In the genomic region with DNA sequence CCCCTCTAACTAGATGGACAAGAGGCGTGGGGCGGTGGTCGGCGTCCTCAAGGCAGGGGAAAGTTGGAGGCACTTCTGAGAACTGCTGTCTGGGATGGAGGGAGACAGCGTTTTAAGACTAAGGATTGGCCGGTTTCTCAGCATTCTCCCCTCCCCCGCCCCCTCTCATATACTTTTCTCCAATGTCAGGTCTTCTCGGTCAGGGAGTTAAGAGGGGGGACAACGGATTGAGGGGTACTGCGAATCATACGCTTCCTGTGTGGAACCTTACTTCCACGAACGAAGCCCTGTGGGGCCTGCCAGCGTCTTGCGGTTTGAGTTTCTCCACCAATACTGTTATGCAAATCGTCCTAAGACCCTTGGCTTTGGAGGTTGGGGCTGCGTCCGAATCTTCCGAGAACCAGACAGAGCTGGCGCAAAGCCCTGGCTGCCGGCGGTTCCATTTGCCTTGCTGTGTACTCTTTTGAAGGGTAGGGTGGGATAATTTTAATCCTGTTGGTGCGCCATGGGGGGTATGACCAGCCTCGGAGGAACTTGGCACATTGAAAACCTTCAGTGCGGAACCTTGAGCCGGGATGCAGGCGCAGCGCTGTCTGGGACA, we compare ENCODE assay signal across 8 mouse cellular contexts. TPM values are rescaled to one million over a fixed set of nuclear protein-coding genes. Genes with fewer than 3 reads are reported as not detected.
DNase-seq lines count a peak whose midpoint lies in the region; ATAC-seq and TF ChIP-seq lines count a peak whose summit lies in the region.

No protein-coding gene starts in this region.

- peaks cover 0 to 4% of the 10 kb centered on the region in 2 experiments for H3K36me3 ChIP-seq in CH12.LX (replicated peaks in 1 of 2; ENCODE audit: control insufficient read depth in 1 of 2, insufficient read depth in 1 of 2, low read length in 1 of 2)
- H3K36me3 ChIP-seq in forebrain, embryonic 13.5 days (ENCODE audit: poor library complexity, severe bottlenecking), result no peaks in the 10 kb centered on the region
- H3K36me3 ChIP-seq in hindbrain, embryonic 11.5 days (ENCODE audit: control insufficient read depth, insufficient read depth, low read length), result no peaks in the 10 kb centered on the region
- no peaks in the 10 kb centered on the region for H3K36me3 ChIP-seq in limb, embryonic 14.5 days (ENCODE audit: control insufficient read depth, insufficient read depth, low read length)
- no peaks in the 10 kb centered on the region for H3K36me3 ChIP-seq in midbrain, embryonic 13.5 days
- H3K36me3 ChIP-seq in thymus, adult 2 months (ENCODE audit: control insufficient read depth, insufficient read depth, low read length), result no peaks in the 10 kb centered on the region

- no peaks in the 10 kb centered on the region for H3K27me3 ChIP-seq in CH12.LX (replicated peaks)
- H3K27me3 ChIP-seq in forebrain, embryonic 13.5 days, result peaks cover 28% of the 10 kb centered on the region
- H3K27me3 ChIP-seq in hindbrain, embryonic 11.5 days (ENCODE audit: control insufficient read depth, insufficient read depth, low read length), result peaks cover 22% of the 10 kb centered on the region
- peaks cover 22% of the 10 kb centered on the region for H3K27me3 ChIP-seq in limb, embryonic 14.5 days (ENCODE audit: control insufficient read depth, insufficient read depth, low read length)
- peaks cover 40% of the 10 kb centered on the region for H3K27me3 ChIP-seq in midbrain, embryonic 13.5 days
- H3K27me3 ChIP-seq in thymus, adult 2 months (ENCODE audit: control insufficient read depth, insufficient read depth, low read length), result no peaks in the 10 kb centered on the region

- peak overlapping the region; percentile 76 to 99 (median 93) for H3K4me3 ChIP-seq in CH12.LX (replicated peaks in 1 of 3; ENCODE audit: low read depth in 2 of 3, low read length in 2 of 3, poor library complexity in 1 of 3)
- H3K4me3 ChIP-seq in forebrain, embryonic 13.5 days, result peak overlapping the region; percentile 50
- H3K4me3 ChIP-seq in hindbrain, embryonic 11.5 days (ENCODE audit: low read depth, low read length), result peak overlapping the region; percentile 56
- peak overlapping the region; percentile 60 for H3K4me3 ChIP-seq in limb, embryonic 14.5 days (replicated peaks; ENCODE audit: low read length)
- H3K4me3 ChIP-seq in midbrain, embryonic 13.5 days (replicated peaks), result peak overlapping the region; percentile 55
- peak overlapping the region; percentile 69 for H3K4me3 ChIP-seq in thymus, adult 2 months (ENCODE audit: control insufficient read depth, insufficient read depth, low read length)

- peak; percentile 63 for DNase-seq in CH12.LX (ENCODE audit: extremely low read depth)
- peak; percentile 53 for DNase-seq in adrenal gland, adult 2 months
- DNase-seq in hindbrain, embryonic 11.5 days (ENCODE audit: low spot score), result peak; percentile 57
- no peak for DNase-seq in limb, embryonic 14.5 days (ENCODE audit: low spot score)
- peak; percentile 20 for DNase-seq in thymus, adult 2 months
- no peak for DNase-seq in left cerebral cortex, adult 8-10 months (ENCODE audit: low spot score in 2 of 2)

- no peak for TF ChIP-seq RAD21 in CH12.LX (IDR thresholded peaks at IDR 0.05; ENCODE audit: low read depth, low read length)

- peaks cover 4 to 25% of the 10 kb centered on the region in 2 experiments; a peak in 3 of 4 replicates for H3K4me1 ChIP-seq in CH12.LX (ENCODE audit: control insufficient read depth in 1 of 2, insufficient read depth in 2 of 2)
- peaks cover 18% of the 10 kb centered on the region for H3K4me1 ChIP-seq in forebrain, embryonic 13.5 days
- H3K4me1 ChIP-seq in hindbrain, embryonic 11.5 days (replicated peaks; ENCODE audit: control insufficient read depth, insufficient read depth, low read length), result no peaks in the 10 kb centered on the region; the same call in 1 of the 2 replicates
- peaks cover 3% of the 10 kb centered on the region; the same call in 1 of the 2 replicates for H3K4me1 ChIP-seq in limb, embryonic 14.5 days (ENCODE audit: control insufficient read depth, insufficient read depth, low read length)
- peaks cover 29% of the 10 kb centered on the region for H3K4me1 ChIP-seq in midbrain, embryonic 13.5 days (replicated peaks)
- H3K4me1 ChIP-seq in thymus, adult 2 months (replicated peaks; ENCODE audit: control insufficient read depth, insufficient read depth, low read length), result peaks cover 14% of the 10 kb centered on the region

- in situ Hi-C loops in CH12.LX (cut with MboI; ENCODE audit: low pct_ligation_motif_present, low pct_unique_long_range_greater_than_20kb, low sequenced_read_pairs), result no loop called here

- peak overlapping the region; percentile 80 for H3K27ac ChIP-seq in CH12.LX (ENCODE audit: insufficient read depth, low read depth)
- no peak overlapping the region for H3K27ac ChIP-seq in forebrain, embryonic 13.5 days
- no peak overlapping the region for H3K27ac ChIP-seq in hindbrain, embryonic 11.5 days (ENCODE audit: low read depth, low read length)
- H3K27ac ChIP-seq in limb, embryonic 14.5 days (replicated peaks; ENCODE audit: low read depth, low read length), result no peak overlapping the region
- no peak overlapping the region for H3K27ac ChIP-seq in midbrain, embryonic 13.5 days
- H3K27ac ChIP-seq in thymus, adult 2 months (ENCODE audit: control insufficient read depth, insufficient read depth, low read length), result no peak overlapping the region

- TF ChIP-seq POLR2A in CH12.LX (IDR thresholded peaks at IDR 0.05; ENCODE audit: low read depth, low read length), result peak; percentile 61
- TF ChIP-seq POLR2A in limb, embryonic 14.5 days (IDR thresholded peaks at IDR 0.05; ENCODE audit: borderline replicate concordance, extremely low read depth, insufficient read depth, insufficient read length), result no peak
- no peak for TF ChIP-seq POLR2A in thymus, adult 2 months (IDR thresholded peaks at IDR 0.05; ENCODE audit: control insufficient read depth, extremely low read depth, insufficient read depth, low read length, poor library complexity)

- no peak for TF ChIP-seq CTCF in CH12.LX (conservative IDR thresholded peaks at IDR 0.05 in 1 of 2, IDR thresholded peaks at IDR 0.05 in 1 of 2; ENCODE audit: low read depth in 2 of 2, low read length in 2 of 2)
- no peak for TF ChIP-seq CTCF in thymus, adult 2 months (IDR thresholded peaks at IDR 0.05; ENCODE audit: borderline replicate concordance, control insufficient read depth, extremely low read depth, insufficient read depth, low read length, poor library complexity)

- dilution Hi-C loops in CH12.LX (cut with MboI; ENCODE audit: extremely low pct_ligation_motif_present, extremely low pct_unique_long_range_greater_than_20kb, low sequenced_read_pairs), result no loop called here

- H3K79me2 ChIP-seq in CH12.LX (replicated peaks; ENCODE audit: control insufficient read depth, extremely low read depth, insufficient read depth, poor library complexity, severe bottlenecking), result peaks cover 55% of the 10 kb centered on the region

- under 1% methylated on average over 28 of the region's 28 CpGs for WGBS in forebrain, embryonic 13.5 days
- 0% methylated on average over 28 of the region's 28 CpGs for WGBS in hindbrain, embryonic 11.5 days
- WGBS in limb, embryonic 14.5 days, result 1% methylated on average over 27 of the region's 28 CpGs
- 1% methylated on average over 28 of the region's 28 CpGs for WGBS in midbrain, embryonic 13.5 days
- WGBS in thymus, adult 2 months, result 1% methylated on average over 28 of the region's 28 CpGs

- no peaks in the 10 kb centered on the region for H3K9me3 ChIP-seq in CH12.LX (replicated peaks; ENCODE audit: low read length)
- H3K9me3 ChIP-seq in forebrain, embryonic 13.5 days (replicated peaks), result no peaks in the 10 kb centered on the region
- H3K9me3 ChIP-seq in hindbrain, embryonic 11.5 days (ENCODE audit: control insufficient read depth, low read length), result no peaks in the 10 kb centered on the region
- H3K9me3 ChIP-seq in limb, embryonic 14.5 days (ENCODE audit: control insufficient read depth, low read length), result no peaks in the 10 kb centered on the region
- no peaks in the 10 kb centered on the region for H3K9me3 ChIP-seq in midbrain, embryonic 13.5 days

- no peak for ATAC-seq in forebrain, embryonic 13.5 days
- peak; percentile 37; the same call in 1 of the 2 replicates for ATAC-seq in hindbrain, embryonic 11.5 days (ENCODE audit: low FRiP score)
- no peak for ATAC-seq in limb, embryonic 14.5 days (ENCODE audit: low FRiP score, low read depth)
- peak; percentile 62 for ATAC-seq in midbrain, embryonic 13.5 days

- H3K4me2 ChIP-seq in CH12.LX (ENCODE audit: insufficient read depth, low read depth, poor library complexity, severe bottlenecking), result peak overlapping the region; percentile 94
- peak overlapping the region; percentile 99 for H3K4me2 ChIP-seq in forebrain, embryonic 13.5 days
- peak overlapping the region; percentile 97 for H3K4me2 ChIP-seq in hindbrain, embryonic 11.5 days (replicated peaks; ENCODE audit: low read depth, low read length)
- H3K4me2 ChIP-seq in limb, embryonic 14.5 days (replicated peaks; ENCODE audit: low read depth, low read length, severe bottlenecking), result peak overlapping the region; percentile 99
- H3K4me2 ChIP-seq in midbrain, embryonic 13.5 days (replicated peaks), result peak overlapping the region; percentile 83

- TF ChIP-seq EP300 in CH12.LX (IDR thresholded peaks at IDR 0.05; ENCODE audit: low read length), result peak; percentile 73

- peak overlapping the region; percentile 89 for H3K9ac ChIP-seq in CH12.LX (ENCODE audit: insufficient read depth, low read depth)
- H3K9ac ChIP-seq in forebrain, embryonic 13.5 days, result peak overlapping the region; percentile 58; the same call in 1 of the 2 replicates
- no peak overlapping the region for H3K9ac ChIP-seq in hindbrain, embryonic 11.5 days (ENCODE audit: low read depth, low read length)
- H3K9ac ChIP-seq in limb, embryonic 14.5 days (ENCODE audit: low read depth, low read length, severe bottlenecking), result peak overlapping the region; percentile 50
- no peak overlapping the region; the same call in none of the 2 replicates for H3K9ac ChIP-seq in midbrain, embryonic 13.5 days (replicated peaks)

RNA-seq across cellular contexts. Expression of a gene that starts 1.0 kb away (rescaled TPM):
- 20.7 and 21.8 TPM in 2 replicates for total RNA-seq in CH12.LX (2012; rRNA removed)
- total RNA-seq in CH12.LX (2014; rRNA removed), result 12.0 and 13.2 TPM in 2 replicates
- 32.7 and 38.9 TPM in 2 replicates for polyA plus RNA-seq in CH12.LX (2012; ENCODE audit: insufficient read length, low read depth)
- 10 to 100 TPM; 32.8 to 50.0 TPM for total RNA-seq in adrenal gland, adult 2 months (2021)
- 4.3 and 5.6 TPM in 2 replicates for polyA plus RNA-seq in adrenal gland, adult 2 months (2012; rRNA removed)
- polyA plus RNA-seq in forebrain, embryonic 13.5 days (2015; fragmentation: Nextera tagmentation; extraction: Ambion mirVana), result 1.8 and 2.0 TPM in 2 replicates
- polyA plus RNA-seq in hindbrain, embryonic 11.5 days (2014; fragmentation: Nextera tagmentation; extraction: Ambion mirVana), result 7.0 and 8.5 TPM in 2 replicates
- 3.6 and 3.9 TPM in 2 replicates for polyA plus RNA-seq in limb, embryonic 14.5 days (2012; rRNA removed)
- polyA plus RNA-seq in limb, embryonic 14.5 days (2014; fragmentation: Nextera tagmentation; extraction: Ambion mirVana), result 5.7 and 6.1 TPM in 2 replicates
- 1.9 and 2.3 TPM in 2 replicates for polyA plus RNA-seq in midbrain, embryonic 13.5 days (2015; fragmentation: Nextera tagmentation; extraction: Ambion mirVana)
- polyA plus RNA-seq in thymus, adult 2 months (2012; rRNA removed), result 49.1 and 51.7 TPM in 2 replicates
- total RNA-seq in left cerebral cortex, adult 8-10 months (2022), result 10 to 100 TPM; 14.5 to 17.8 (median 15.7) TPM

RNA-seq across cellular contexts. Expression of a gene that starts 37.3 kb away (rescaled TPM):
- total RNA-seq in CH12.LX (2012; rRNA removed), result not detected in 2 replicates
- total RNA-seq in CH12.LX (2014; rRNA removed), result not detected in 2 replicates
- polyA plus RNA-seq in CH12.LX (2012; ENCODE audit: insufficient read length, low read depth), result not detected in 2 replicates
- total RNA-seq in adrenal gland, adult 2 months (2021), result not detected
- polyA plus RNA-seq in adrenal gland, adult 2 months (2012; rRNA removed), result not detected in 2 replicates
- polyA plus RNA-seq in forebrain, embryonic 13.5 days (2015; fragmentation: Nextera tagmentation; extraction: Ambion mirVana), result 0.27 and 0.37 TPM in 2 replicates
- 0.25 TPM in 1 of 2 replicates, not detected in the other for polyA plus RNA-seq in hindbrain, embryonic 11.5 days (2014; fragmentation: Nextera tagmentation; extraction: Ambion mirVana)
- 0.21 TPM in 1 of 2 replicates, not detected in the other for polyA plus RNA-seq in limb, embryonic 14.5 days (2012; rRNA removed)
- 0.14 and 0.22 TPM in 2 replicates for polyA plus RNA-seq in limb, embryonic 14.5 days (2014; fragmentation: Nextera tagmentation; extraction: Ambion mirVana)
- polyA plus RNA-seq in midbrain, embryonic 13.5 days (2015; fragmentation: Nextera tagmentation; extraction: Ambion mirVana), result 0.17 and 0.28 TPM in 2 replicates
- 0.15 TPM in 1 of 2 replicates, not detected in the other for polyA plus RNA-seq in thymus, adult 2 months (2012; rRNA removed)
- total RNA-seq in left cerebral cortex, adult 8-10 months (2022), result not detected

Comparison
In these comparisons a context has a peak if more than half of its experiments do, and no peak if none do; other contexts are left out.
1. DNase-seq: peak in CH12.LX (single experiment), adrenal gland, adult 2 months (single experiment), hindbrain, embryonic 11.5 days (single experiment) and thymus, adult 2 months (single experiment); none in limb, embryonic 14.5 days (single experiment) and left cerebral cortex, adult 8-10 months (0 of 2).
2. H3K9ac ChIP-seq: peak in CH12.LX (single experiment), forebrain, embryonic 13.5 days (single experiment) and limb, embryonic 14.5 days (single experiment); none in hindbrain, embryonic 11.5 days (single experiment) and midbrain, embryonic 13.5 days (single experiment).
3. ATAC-seq: peak in hindbrain, embryonic 11.5 days (single experiment) and midbrain, embryonic 13.5 days (single experiment); none in forebrain, embryonic 13.5 days (single experiment) and limb, embryonic 14.5 days (single experiment).
4. Peak in every context shown above with its lines, with median percentiles within 50 percentile points of each other: H3K4me2 ChIP-seq and H3K4me3 ChIP-seq.